8 mouse cellular contexts compared by ENCODE assay signal in genomic region chr12:112592985-112593734, GRCm38 (mm10). TPM values are rescaled to one million over a fixed set of nuclear protein-coding genes. Genes with fewer than 3 reads are reported as not detected.
DNase-seq lines count a peak whose midpoint lies in the region; ATAC-seq and TF ChIP-seq lines count a peak whose summit lies in the region.

No protein-coding gene starts in this region.

- no peak overlapping the region; the same call in 1 of the 2 replicates for H3K4me2 ChIP-seq in kidney, postnatal 0 days (ENCODE audit: low read length)

- peak in 1 of 2 experiments; percentile 29 for DNase-seq in cerebellum, adult 2 months
- no peak for DNase-seq in cerebellum, adult 18-20 months
- peak; percentile 45 for DNase-seq in kidney, postnatal 0 days (ENCODE audit: low spot score)
- no peak for DNase-seq in kidney, adult 18-20 months
- DNase-seq in urinary bladder, postnatal 14 days (ENCODE audit: low spot score): peak; percentile 44
- DNase-seq in urinary bladder, postnatal 4 days (ENCODE audit: low spot score in 2 of 2): no peak
- peak; percentile 15 for DNase-seq in splenic B cell, adult 2 months (ENCODE audit: low read depth, low spot score)

- WGBS in cerebellum, adult 2 months: 69% methylated on average over 21 of the region's 21 CpGs
- 60% methylated on average over 21 of the region's 21 CpGs for WGBS in kidney, postnatal 0 days

- no peak overlapping the region for H3K9ac ChIP-seq in kidney, postnatal 0 days (ENCODE audit: low read depth, low read length)

- no peaks in the 10 kb centered on the region for H3K9me3 ChIP-seq in kidney, postnatal 0 days (replicated peaks; ENCODE audit: low read length)

- peak overlapping the region; percentile 10; the same call in 1 of the 2 replicates for H3K27ac ChIP-seq in cerebellum, adult 2 months (ENCODE audit: insufficient read depth, low read length)
- H3K27ac ChIP-seq in kidney, postnatal 0 days: no peak overlapping the region

- H3K36me3 ChIP-seq in kidney, postnatal 0 days (ENCODE audit: insufficient read depth, low read length): no peaks in the 10 kb centered on the region
- no peaks in the 10 kb centered on the region for H3K36me3 ChIP-seq in splenic B cell, adult 2 months (ENCODE audit: control insufficient read depth, insufficient read depth, low read length, poor library complexity, severe bottlenecking)

- H3K4me1 ChIP-seq in cerebellum, adult 2 months (ENCODE audit: control insufficient read depth, insufficient read depth, low read length): peaks cover 67% of the 10 kb centered on the region
- peaks cover 41% of the 10 kb centered on the region for H3K4me1 ChIP-seq in kidney, postnatal 0 days (replicated peaks; ENCODE audit: insufficient read depth, low read length)

- no peaks in the 10 kb centered on the region for H3K27me3 ChIP-seq in cerebellum, adult 2 months (ENCODE audit: control insufficient read depth, insufficient read depth, low read length)
- H3K27me3 ChIP-seq in kidney, postnatal 0 days (ENCODE audit: insufficient read depth, low read length): no peaks in the 10 kb centered on the region
- H3K27me3 ChIP-seq in splenic B cell, adult 2 months (ENCODE audit: control insufficient read depth, insufficient read depth, low read length, poor library complexity, severe bottlenecking): no peaks in the 10 kb centered on the region

- ATAC-seq in kidney, postnatal 0 days (replicated peaks; ENCODE audit: low FRiP score, low read depth): no peak
- ATAC-seq in monocyte, adult 5-6 weeks (replicated peaks; ENCODE audit: insufficient number of reproducible peaks, low FRiP score, low TSS enrichment, poor library complexity, severe bottlenecking): no peak

- no peak for TF ChIP-seq CTCF in cerebellum, adult 2 months (IDR thresholded peaks at IDR 0.05; ENCODE audit: borderline replicate concordance, insufficient read depth, low read depth, low read length)
- TF ChIP-seq CTCF in kidney, postnatal 0 days (IDR thresholded peaks at IDR 0.05; ENCODE audit: low read depth): peak; percentile 11; the same call in 1 of the 2 replicates

- TF ChIP-seq POLR2A in cerebellum, adult 2 months (IDR thresholded peaks at IDR 0.05; ENCODE audit: borderline replicate concordance, insufficient read depth, low read length): no peak

- H3K4me3 ChIP-seq in cerebellum, adult 2 months (replicated peaks; ENCODE audit: insufficient read depth, low read depth, low read length): no peak overlapping the region
- no peak overlapping the region for H3K4me3 ChIP-seq in kidney, postnatal 0 days (replicated peaks; ENCODE audit: low read depth, low read length)

RNA-seq across cellular contexts. Expression of gene Inf2, which starts 4.6 kb away (rescaled TPM):
- polyA plus RNA-seq in cerebellum, adult 2 months (2012; rRNA removed): 34.9 and 41.8 TPM in 2 replicates
- 2.5 and 3.8 TPM in 2 replicates for polyA plus RNA-seq in kidney, postnatal 0 days (2015; fragmentation: Nextera tagmentation; extraction: Ambion mirVana)
- 2.1 to 13.1 TPM (median 5.6 TPM) in 3 replicates for total RNA-seq in monocyte, adult 5-6 weeks (2017)

RNA-seq across cellular contexts. Expression of gene Adssl1, which starts 26.7 kb away (rescaled TPM):
- 69.3 and 72.0 TPM in 2 replicates for polyA plus RNA-seq in cerebellum, adult 2 months (2012; rRNA removed)
- 13.4 and 14.5 TPM in 2 replicates for polyA plus RNA-seq in kidney, postnatal 0 days (2015; fragmentation: Nextera tagmentation; extraction: Ambion mirVana)
- 81.5 to 125 TPM (median 102 TPM) in 3 replicates for total RNA-seq in monocyte, adult 5-6 weeks (2017)

RNA-seq across cellular contexts. Expression of gene Siva1, which starts 51.3 kb away (rescaled TPM):
- polyA plus RNA-seq in cerebellum, adult 2 months (2012; rRNA removed): 33.6 and 34.6 TPM in 2 replicates
- polyA plus RNA-seq in kidney, postnatal 0 days (2015; fragmentation: Nextera tagmentation; extraction: Ambion mirVana): 202 and 209 TPM in 2 replicates
- 73.4 to 154 TPM (median 84.8 TPM) in 3 replicates for total RNA-seq in monocyte, adult 5-6 weeks (2017)

Comparison
In these comparisons a context has a peak if more than half of its experiments do, and no peak if none do; other contexts are left out.
1. DNase-seq: peak in kidney, postnatal 0 days (single experiment), urinary bladder, postnatal 14 days (single experiment) and splenic B cell, adult 2 months (single experiment); none in cerebellum, adult 18-20 months (0 of 2), kidney, adult 18-20 months (single experiment) and urinary bladder, postnatal 4 days (0 of 2).